Mouse (Mus musculus): ENCODE results near the gene Pde4d. TPM values are rescaled to one million over a fixed set of nuclear protein-coding genes. Genes with fewer than 3 reads are reported as not detected.
A peak's percentile ranks its signal among the peaks of the same experiment; 100 is the strongest.

Pde4d gene
- polyA plus RNA-seq, 1 experiment, result not detected

DNA sequence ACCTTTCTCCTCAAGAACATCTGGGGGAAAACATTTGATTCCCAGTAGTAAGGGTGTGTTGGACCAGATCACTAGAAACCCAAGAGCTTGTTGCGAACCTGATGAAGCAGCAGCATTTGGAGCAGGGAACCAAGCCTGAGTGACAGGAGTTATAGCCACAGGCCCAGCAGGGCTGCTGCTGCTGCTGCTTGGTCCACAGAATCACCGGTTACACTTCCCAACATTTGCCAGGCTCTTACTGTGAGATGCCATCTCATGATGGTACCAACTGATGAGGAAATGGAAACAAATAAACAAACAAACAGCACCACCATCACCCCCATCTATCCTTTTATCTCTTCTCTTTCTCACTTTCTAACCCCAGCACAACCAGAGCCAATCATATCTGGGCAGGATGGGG lies 979.8 kb downstream of the Pde4d start:
- peaks cover 5% of the 10 kb centered on the region for H3K4me1 ChIP-seq (ENCODE audit: control insufficient read depth, insufficient read depth, low read length)
- TF ChIP-seq CTCF (IDR thresholded peaks at IDR 0.05; ENCODE audit: insufficient read depth, low read depth, low read length) (no peak), POLR2A (IDR thresholded peaks at IDR 0.05; ENCODE audit: insufficient read depth, low read depth, low read length) (no peak)
- 86% methylated on average over 2 of the region's 2 CpGs for WGBS
- no peak overlapping the region for H3K4me3 ChIP-seq (ENCODE audit: insufficient read depth, low read depth, low read length)
- H3K27ac ChIP-seq (ENCODE audit: insufficient read depth, low read depth, low read length), result no peak overlapping the region

DNA sequence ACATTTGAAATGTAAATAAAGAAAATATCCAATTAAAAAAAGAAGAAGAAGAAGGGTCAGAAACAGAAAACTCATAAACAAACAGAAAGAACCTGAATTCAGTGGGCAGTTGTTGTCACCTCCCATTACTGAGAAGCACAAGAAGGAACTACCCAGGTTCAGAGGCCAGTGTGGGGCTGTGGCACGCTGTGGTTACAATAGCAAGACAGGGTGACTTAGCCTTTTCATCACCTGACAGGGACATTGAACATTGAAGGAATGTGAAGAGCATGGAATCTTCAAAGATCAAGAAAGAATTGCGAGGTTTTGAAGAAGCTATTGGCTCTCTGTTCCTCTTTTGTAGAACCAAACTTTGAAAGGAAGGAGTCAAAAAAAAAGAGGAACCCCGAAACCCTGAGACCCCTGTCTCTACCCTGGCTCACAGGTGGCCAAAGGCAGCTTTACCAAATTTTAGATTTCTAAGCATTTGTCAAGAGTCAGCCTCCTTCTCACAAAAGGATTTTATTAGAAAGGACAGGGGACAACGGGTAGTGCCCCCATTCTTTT lies 987.6 kb downstream of the Pde4d start:
- WGBS, result 74% methylated on average over 4 of the region's 4 CpGs
- H3K27ac ChIP-seq (ENCODE audit: insufficient read depth, low read depth, low read length), result no peak overlapping the region
- no peak overlapping the region for H3K4me3 ChIP-seq (ENCODE audit: insufficient read depth, low read depth, low read length)
- peaks cover 2% of the 10 kb centered on the region; the same call in 1 of the 2 replicates for H3K4me1 ChIP-seq (ENCODE audit: control insufficient read depth, insufficient read depth, low read length)
- no peak for TF ChIP-seq POLR2A (IDR thresholded peaks at IDR 0.05; ENCODE audit: insufficient read depth, low read depth, low read length)
- TF ChIP-seq CTCF (IDR thresholded peaks at IDR 0.05; ENCODE audit: insufficient read depth, low read depth, low read length), result no peak

DNA sequence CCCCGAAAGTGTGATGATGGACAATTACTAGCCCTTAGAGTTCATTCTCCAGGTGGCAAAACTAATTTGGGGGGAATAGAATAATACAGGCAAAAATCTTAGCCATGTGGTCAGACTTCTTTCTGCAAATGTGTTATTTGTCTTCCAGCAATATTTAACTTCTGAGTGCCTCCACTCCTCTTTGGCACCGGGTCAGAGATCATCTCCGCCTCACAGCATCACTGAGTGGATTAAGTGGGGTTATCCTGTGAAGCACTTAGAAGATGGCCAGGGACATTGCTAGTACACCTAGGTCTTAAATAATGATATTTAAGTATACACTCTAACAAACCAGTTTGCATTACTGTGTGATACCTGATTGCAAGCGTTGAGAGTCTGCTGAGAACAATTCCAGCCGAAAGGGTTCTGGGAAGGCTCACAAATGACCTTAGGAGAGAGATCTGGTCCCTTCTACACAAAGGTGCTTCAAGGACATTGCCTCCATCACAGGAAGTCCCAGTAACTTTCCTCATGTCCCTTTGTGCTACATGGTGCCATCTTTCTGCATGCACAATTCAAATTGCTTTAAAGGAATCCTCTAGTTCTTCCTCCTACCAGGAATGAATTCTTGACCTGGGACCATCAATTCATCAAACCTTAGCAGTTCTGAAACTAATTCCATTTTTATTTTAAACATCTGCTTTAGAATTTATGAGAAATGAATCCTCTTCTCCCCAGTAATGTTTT lies 989.9 kb downstream of the Pde4d start:
- 79% methylated on average over 5 of the region's 5 CpGs for WGBS
- no peak overlapping the region for H3K4me3 ChIP-seq (ENCODE audit: insufficient read depth, low read depth, low read length)
- H3K27ac ChIP-seq (ENCODE audit: insufficient read depth, low read depth, low read length), result peak overlapping the region; percentile 82
- H3K4me1 ChIP-seq (ENCODE audit: control insufficient read depth, insufficient read depth, low read length), result peaks cover 2% of the 10 kb centered on the region; the same call in 1 of the 2 replicates
- TF ChIP-seq CTCF (IDR thresholded peaks at IDR 0.05; ENCODE audit: insufficient read depth, low read depth, low read length) (no peak), POLR2A (IDR thresholded peaks at IDR 0.05; ENCODE audit: insufficient read depth, low read depth, low read length) (no peak)

DNA sequence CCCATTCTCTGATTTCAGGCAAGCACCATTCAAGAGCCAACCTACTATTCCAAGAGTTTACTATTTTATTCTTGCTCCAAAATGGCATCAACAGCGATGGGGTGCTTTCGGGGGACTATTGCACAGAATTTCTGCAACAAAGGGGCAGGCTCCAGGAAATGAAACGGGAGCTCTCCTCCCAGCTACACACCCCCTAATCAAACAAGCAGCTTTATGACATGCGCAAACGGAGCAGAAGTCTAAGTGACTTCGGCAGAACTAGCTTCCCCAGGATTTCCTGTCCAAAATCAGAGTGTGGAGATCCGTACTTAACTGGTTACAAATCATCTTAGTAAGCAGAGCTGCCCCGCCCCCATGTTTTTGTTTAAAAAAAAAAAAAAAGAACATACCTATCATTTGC lies 990.6 kb downstream of the Pde4d start:
- Histone ChIP-seq H3K4me1 (ENCODE audit: control insufficient read depth, insufficient read depth, low read length) (peaks cover 2% of the 10 kb centered on the region; the same call in 1 of the 2 replicates), H3K27ac (ENCODE audit: insufficient read depth, low read depth, low read length) (peak overlapping the region; percentile 82), H3K4me3 (ENCODE audit: insufficient read depth, low read depth, low read length) (peak overlapping the region; percentile 48)
- WGBS, result 0% methylated on average over 8 of the region's 8 CpGs
- no peak for TF ChIP-seq CTCF (IDR thresholded peaks at IDR 0.05; ENCODE audit: insufficient read depth, low read depth, low read length)
- no peak for TF ChIP-seq POLR2A (IDR thresholded peaks at IDR 0.05; ENCODE audit: insufficient read depth, low read depth, low read length)

DNA sequence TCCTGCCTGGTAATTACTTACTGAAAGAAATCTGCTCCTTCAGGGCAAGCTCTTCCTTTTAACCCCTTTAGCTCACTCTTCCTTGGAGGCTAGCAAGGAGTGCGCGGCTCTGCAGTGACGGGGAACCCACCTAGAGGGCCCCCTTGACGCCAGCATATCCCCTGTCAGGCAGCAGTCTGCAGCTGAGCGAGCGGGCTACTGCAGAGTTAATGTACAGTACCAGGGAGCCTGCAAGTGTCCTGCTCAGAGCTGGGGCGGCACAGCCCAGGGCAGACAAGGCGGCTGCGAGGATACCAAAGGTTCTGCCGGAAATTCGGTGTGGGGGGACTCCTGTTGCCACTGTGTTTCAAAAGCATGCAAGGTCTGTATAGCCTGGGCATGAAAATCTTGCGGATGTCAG lies 991.1 kb downstream of the Pde4d start:
- Histone ChIP-seq H3K27ac (ENCODE audit: insufficient read depth, low read depth, low read length) (peak overlapping the region; percentile 96), H3K4me3 (ENCODE audit: insufficient read depth, low read depth, low read length) (peak overlapping the region; percentile 78), H3K4me1 (ENCODE audit: control insufficient read depth, insufficient read depth, low read length) (peaks cover 2% of the 10 kb centered on the region; the same call in 1 of the 2 replicates)
- WGBS, result 0% methylated on average over 12 of the region's 12 CpGs
- TF ChIP-seq CTCF (IDR thresholded peaks at IDR 0.05; ENCODE audit: insufficient read depth, low read depth, low read length), result no peak
- peak; percentile 42; the same call in 1 of the 2 replicates for TF ChIP-seq POLR2A (IDR thresholded peaks at IDR 0.05; ENCODE audit: insufficient read depth, low read depth, low read length)

DNA sequence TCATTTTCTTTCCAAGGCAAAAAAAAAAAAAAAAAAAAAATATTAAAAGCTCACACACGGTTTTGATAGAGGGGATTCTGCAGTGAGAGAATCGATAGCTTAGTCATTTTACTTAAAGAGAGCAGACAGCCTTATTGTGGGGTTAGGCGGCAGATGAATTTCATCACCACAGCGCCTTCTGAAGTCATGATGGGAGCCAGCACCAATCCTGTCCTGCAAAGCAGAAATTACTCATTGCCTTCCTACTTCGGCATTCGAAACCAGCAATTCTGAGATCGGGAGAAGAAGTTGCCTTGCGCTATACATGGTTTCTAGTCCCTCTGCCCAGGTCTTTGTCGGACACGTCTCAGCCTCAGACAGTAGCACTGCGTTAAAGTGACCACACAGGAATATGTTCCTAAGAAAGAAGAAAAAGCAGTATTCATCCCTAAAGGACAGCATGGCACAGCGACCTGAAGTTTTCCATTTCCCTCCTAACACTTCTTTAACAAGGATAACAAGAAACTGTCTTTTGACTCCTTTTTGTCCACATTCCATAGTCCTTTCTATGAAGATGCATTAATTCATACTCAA lies 991.7 kb downstream of the Pde4d start:
- H3K27ac ChIP-seq (ENCODE audit: insufficient read depth, low read depth, low read length), result peak overlapping the region; percentile 96

DNA sequence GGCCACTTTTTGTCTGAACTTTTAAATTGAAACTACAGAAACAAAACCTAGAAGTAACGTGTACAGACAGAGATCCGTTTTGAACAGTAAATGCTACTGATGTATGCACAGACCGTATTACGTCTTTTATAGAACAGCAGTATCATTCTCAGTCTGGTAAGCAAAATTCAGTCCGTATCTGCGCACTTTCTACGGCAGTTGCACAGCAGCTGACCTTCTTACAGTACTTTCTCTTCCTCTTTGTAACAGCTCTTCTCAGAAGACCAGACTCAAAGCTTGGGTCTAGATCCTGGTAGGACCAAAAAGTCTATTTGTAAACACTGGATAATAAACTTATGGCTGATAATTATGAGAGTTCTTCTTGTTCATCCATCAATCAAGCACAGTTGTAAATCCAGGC lies 996.4 kb downstream of the Pde4d start:
- Histone ChIP-seq H3K4me3 (ENCODE audit: insufficient read depth, low read depth, low read length) (no peak overlapping the region), H3K4me1 (ENCODE audit: control insufficient read depth, insufficient read depth, low read length) (no peaks in the 10 kb centered on the region), H3K27ac (ENCODE audit: insufficient read depth, low read depth, low read length) (no peak overlapping the region)
- TF ChIP-seq CTCF (IDR thresholded peaks at IDR 0.05; ENCODE audit: insufficient read depth, low read depth, low read length) (no peak), POLR2A (IDR thresholded peaks at IDR 0.05; ENCODE audit: insufficient read depth, low read depth, low read length) (no peak)
- 61% methylated on average over 7 of the region's 7 CpGs for WGBS

More for the DNA sequence above, 991.7 kb downstream of the Pde4d start:
- Histone ChIP-seq H3K4me1 (ENCODE audit: control insufficient read depth, insufficient read depth, low read length) (peaks cover 2% of the 10 kb centered on the region; the same call in 1 of the 2 replicates), H3K4me3 (ENCODE audit: insufficient read depth, low read depth, low read length) (peak overlapping the region; percentile 78)
- 1% methylated on average over 12 of the region's 12 CpGs for WGBS
- TF ChIP-seq CTCF (IDR thresholded peaks at IDR 0.05; ENCODE audit: insufficient read depth, low read depth, low read length) (no peak), POLR2A (IDR thresholded peaks at IDR 0.05; ENCODE audit: insufficient read depth, low read depth, low read length) (no peak)

DNA sequence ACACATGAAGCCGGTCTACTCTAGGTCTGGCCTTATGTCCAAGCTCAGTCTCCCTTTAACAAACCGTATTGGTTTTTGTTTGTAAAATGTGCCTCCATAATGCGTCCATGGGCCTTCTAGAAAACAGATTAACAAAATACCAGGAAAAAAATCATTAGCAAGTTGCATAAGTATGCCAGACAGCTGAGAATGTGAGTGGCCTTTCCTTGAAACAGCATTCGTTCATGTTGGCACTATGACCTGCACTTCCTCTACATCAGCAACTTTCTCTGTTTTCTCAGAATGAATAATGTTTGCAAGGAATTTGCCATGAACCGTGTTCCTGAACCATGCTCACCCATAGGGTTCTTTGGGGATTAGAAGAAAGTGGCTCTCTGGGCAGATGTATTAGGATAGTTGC lies 998.4 kb downstream of the Pde4d start:
- H3K4me1 ChIP-seq (ENCODE audit: control insufficient read depth, insufficient read depth, low read length), result no peaks in the 10 kb centered on the region
- H3K4me3 ChIP-seq (ENCODE audit: insufficient read depth, low read depth, low read length), result no peak overlapping the region
- no peak for TF ChIP-seq CTCF (IDR thresholded peaks at IDR 0.05; ENCODE audit: insufficient read depth, low read depth, low read length)
- WGBS, result 86% methylated on average over 5 of the region's 5 CpGs
- H3K27ac ChIP-seq (ENCODE audit: insufficient read depth, low read depth, low read length), result no peak overlapping the region

DNA sequence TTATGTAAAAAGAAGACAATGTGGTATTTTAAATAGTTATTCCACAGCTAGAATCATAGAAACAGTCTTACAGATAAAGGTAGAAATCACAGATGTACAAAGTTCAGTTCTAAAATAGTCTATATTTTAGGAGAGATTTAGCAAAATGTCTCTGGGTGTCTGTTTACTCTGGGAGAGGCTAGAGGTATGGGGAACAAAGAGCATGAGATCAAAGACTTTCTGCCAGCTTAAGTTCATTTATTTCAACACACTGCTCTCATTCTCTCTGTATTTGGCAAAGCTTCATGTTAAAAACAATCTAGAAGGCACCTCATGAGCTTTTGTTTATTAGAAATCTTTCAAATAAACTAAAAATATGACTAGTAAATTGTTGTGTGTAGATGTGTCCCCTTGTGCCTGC lies 1024.6 kb downstream of the Pde4d start:
- Histone ChIP-seq H3K27ac (ENCODE audit: insufficient read depth, low read depth, low read length) (no peak overlapping the region), H3K4me3 (ENCODE audit: insufficient read depth, low read depth, low read length) (no peak overlapping the region), H3K4me1 (ENCODE audit: control insufficient read depth, insufficient read depth, low read length) (no peaks in the 10 kb centered on the region)
- no peak for TF ChIP-seq POLR2A (IDR thresholded peaks at IDR 0.05; ENCODE audit: insufficient read depth, low read depth, low read length)
- TF ChIP-seq CTCF (IDR thresholded peaks at IDR 0.05; ENCODE audit: insufficient read depth, low read depth, low read length), result no peak
